Mouse (Mus musculus) CH12.LX (cell line): ENCODE measurements at regions not wholly inside any gene's neighbourhood (a gene's known extent, or its start where the extent isn't known, plus 50 kb on each side); places are given as distances from the start of the nearest gene placed in this dataset.

Source experiments
- DNase-seq: peaks from one replicate; pipeline ENCODE4 v3.0.0-alpha.2; 2013; ENCODE audit errors: extremely low read depth
- H3K27ac ChIP-seq: 2 replicates; pipeline ENCODE4 v1.5.1; 2012; ENCODE audit warnings: low read depth, mild to moderate bottlenecking, control low read depth, moderate library complexity; ENCODE audit not compliant: insufficient read depth
- H3K27me3 ChIP-seq: replicated peaks from 2 replicates; pipeline ENCODE3; 2012; ENCODE audit warnings: inconsistent platforms
- H3K36me3 ChIP-seq, 2 experiments: replicated peaks in 1 of 2; 2 replicates each; pipeline versions ENCODE3 to v1.6.1; 2012; ENCODE audit warnings: inconsistent platforms in 1 of 2, low read length in 1 of 2, mild to moderate bottlenecking in 1 of 2, mixed read lengths in 1 of 2, moderate library complexity in 1 of 2; ENCODE audit not compliant: control insufficient read depth in 1 of 2, insufficient read depth in 1 of 2
- H3K4me1 ChIP-seq, 2 experiments: 2 replicates each; pipeline ENCODE4 v1.6.1; 2012; ENCODE audit warnings: inconsistent platforms in 1 of 2, moderate library complexity in 1 of 2; ENCODE audit not compliant: insufficient read depth in 2 of 2, control insufficient read depth in 1 of 2
- H3K4me2 ChIP-seq: 2 replicates; pipeline ENCODE4 v1.6.1; 2012; ENCODE audit warnings: low read depth, mild to moderate bottlenecking, control low read depth; ENCODE audit not compliant: poor library complexity, insufficient read depth, severe bottlenecking
- H3K4me3 ChIP-seq, 3 experiments: fragments of 150-350 bp in 1 of 3; sonication (generic) in 1 of 3; replicated peaks in 1 of 3; 2 replicates each; pipeline versions ENCODE3 to v1.5.1; 2011 to 2012; ENCODE audit warnings: low read depth in 2 of 3, low read length in 2 of 3, mild to moderate bottlenecking in 2 of 3, moderate library complexity in 2 of 3, control low read depth in 1 of 3, improper control_type of control experiment in 1 of 3, inconsistent platforms in 1 of 3, mixed read lengths in 1 of 3; ENCODE audit not compliant: poor library complexity in 1 of 3
- H3K79me2 ChIP-seq: replicated peaks from 2 replicates; pipeline ENCODE4 v1.6.1; 2012; ENCODE audit warnings: mild to moderate bottlenecking, moderate library complexity; ENCODE audit not compliant: control insufficient read depth, poor library complexity, insufficient read depth, severe bottlenecking; ENCODE audit errors: extremely low read depth
- H3K9ac ChIP-seq: 2 replicates; pipeline ENCODE4 v1.6.1; 2012; ENCODE audit warnings: low read depth, mild to moderate bottlenecking, control low read depth, moderate library complexity; ENCODE audit not compliant: insufficient read depth
- H3K9me3 ChIP-seq: replicated peaks from 2 replicates; pipeline ENCODE3; 2012; ENCODE audit warnings: low read length, inconsistent platforms, mixed read lengths
- BHLHE40 ChIP-seq: IDR thresholded peaks from 2 replicates; pipeline ENCODE4 v1.6.1; 2011; ENCODE audit warnings: mild to moderate bottlenecking, low read depth, low read length, improper control_type of control experiment
- CHD2 ChIP-seq: IDR thresholded peaks from 2 replicates; pipeline ENCODE4 v1.6.1; 2011; ENCODE audit warnings: low read length, improper control_type of control experiment
- CTCF ChIP-seq, 2 experiments: IDR thresholded peaks in 1 of 2; conservative IDR thresholded peaks in 1 of 2; 2 replicates each; pipeline ENCODE4 v1.5.1; 2011 to 2012; ENCODE audit warnings: low read depth in 2 of 2, low read length in 2 of 2, improper control_type of control experiment in 1 of 2, inconsistent platforms in 1 of 2, mild to moderate bottlenecking in 1 of 2, moderate library complexity in 1 of 2
- ELF1 ChIP-seq: IDR thresholded peaks from 2 replicates; pipeline ENCODE4 v1.6.1; 2014; ENCODE audit warnings: low read depth, mild to moderate bottlenecking, inconsistent platforms, low read length, improper control_type of control experiment
- EP300 ChIP-seq: IDR thresholded peaks from 2 replicates; pipeline ENCODE4 v1.6.1; 2011; ENCODE audit warnings: low read length, improper control_type of control experiment
- ETS1 ChIP-seq: conservative IDR thresholded peaks from 2 replicates; pipeline ENCODE4 v1.6.1; 2012; ENCODE audit warnings: low read depth, mild to moderate bottlenecking, inconsistent platforms, low read length, improper control_type of control experiment, moderate library complexity
- GABPA ChIP-seq: IDR thresholded peaks from 2 replicates; pipeline ENCODE4 v1.6.1; 2012; ENCODE audit warnings: low read depth, low read length, improper control_type of control experiment, inconsistent platforms; ENCODE audit not compliant: insufficient replicate concordance
- JUND ChIP-seq: conservative IDR thresholded peaks from 2 replicates; pipeline ENCODE4 v1.6.1; 2011; ENCODE audit warnings: low read depth, low read length, improper control_type of control experiment
- MAX ChIP-seq: IDR thresholded peaks from 2 replicates; pipeline ENCODE4 v1.6.1; 2011; ENCODE audit warnings: low read length, improper control_type of control experiment
- MAZ ChIP-seq: IDR thresholded peaks from 2 replicates; pipeline ENCODE4 v1.6.1; 2012; ENCODE audit warnings: low read depth, mild to moderate bottlenecking, inconsistent platforms, low read length, improper control_type of control experiment, moderate library complexity
- MEF2A ChIP-seq: IDR thresholded peaks from 2 replicates; pipeline ENCODE4 v1.6.1; 2014; ENCODE audit warnings: low read depth, mild to moderate bottlenecking, inconsistent platforms, low read length, improper control_type of control experiment, borderline replicate concordance
- MXI1 ChIP-seq: IDR thresholded peaks from 2 replicates; pipeline ENCODE4 v1.6.1; 2011; ENCODE audit warnings: mild to moderate bottlenecking, low read depth, low read length, improper control_type of control experiment
- MYC ChIP-seq: IDR thresholded peaks from 2 replicates; pipeline ENCODE4 v1.6.1; 2011; ENCODE audit warnings: low read depth, mild to moderate bottlenecking, improper control_type of control experiment, low read length
- POLR2AphosphoS2 ChIP-seq: IDR thresholded peaks from 2 replicates; pipeline ENCODE4 v1.6.1; 2011; ENCODE audit warnings: low read depth, low read length, improper control_type of control experiment
- RAD21 ChIP-seq: IDR thresholded peaks from 2 replicates; pipeline ENCODE4 v1.6.1; 2011; ENCODE audit warnings: low read depth, mild to moderate bottlenecking, low read length, improper control_type of control experiment, moderate library complexity
- SMC3 ChIP-seq: IDR thresholded peaks from 2 replicates; pipeline ENCODE4 v1.6.1; 2011; ENCODE audit warnings: low read depth, low read length, improper control_type of control experiment
- UBTF ChIP-seq: IDR thresholded peaks from 2 replicates; pipeline ENCODE4 v1.6.1; 2012; ENCODE audit warnings: low read depth, mild to moderate bottlenecking, inconsistent platforms, low read length, improper control_type of control experiment, moderate library complexity
- ZC3H11A ChIP-seq: IDR thresholded peaks from 2 replicates; pipeline ENCODE4 v1.6.1; 2012; ENCODE audit warnings: low read depth, mild to moderate bottlenecking, inconsistent platforms, low read length, improper control_type of control experiment
- ZMIZ1 ChIP-seq: IDR thresholded peaks from 2 replicates; pipeline ENCODE4 v1.6.1; 2012; ENCODE audit warnings: low read depth, mild to moderate bottlenecking, inconsistent platforms, low read length, improper control_type of control experiment
- dilution Hi-C: fragments of 300-500 bp; cut with MboI; formaldehyde crosslinking; loops from 2 replicates; pipeline ENCODE4 v1.14.3; 2020; ENCODE audit warnings: low sequenced_read_pairs; ENCODE audit not compliant: extremely low pct_unique_long_range_greater_than_20kb, extremely low pct_ligation_motif_present
- in situ Hi-C: fragments of 300-500 bp; cut with MboI; formaldehyde crosslinking; loops from 3 replicates; pipeline ENCODE4 v1.14.3; 2019; ENCODE audit warnings: low sequenced_read_pairs, low pct_ligation_motif_present, low pct_unique_long_range_greater_than_20kb, mixed read lengths

DNA sequence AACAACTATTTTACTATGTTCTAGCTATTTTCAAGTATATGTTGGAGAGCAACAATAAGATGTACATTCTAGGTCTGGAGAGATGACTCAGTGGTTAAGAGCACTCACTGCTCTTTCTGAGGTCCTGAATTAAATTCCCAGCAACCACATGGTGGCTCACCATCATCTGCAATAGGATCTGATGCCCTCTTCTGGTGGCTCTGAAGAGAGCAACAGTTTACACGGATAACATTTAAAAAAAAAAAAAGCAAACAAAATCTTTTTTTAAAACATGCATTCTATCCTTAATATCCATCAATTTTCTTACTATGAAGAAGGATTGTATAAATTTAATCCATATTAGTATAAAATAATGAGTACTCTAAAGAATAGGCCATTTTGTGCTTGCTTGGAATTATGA is 204.7 kb upstream of the Cxadr start:
- no peaks in the 10 kb centered on the region for H3K27me3 ChIP-seq
- TF ChIP-seq CTCF (conservative IDR thresholded peaks at IDR 0.05 in 1 of 2, IDR thresholded peaks at IDR 0.05 in 1 of 2; ENCODE audit: low read depth in 2 of 2, low read length in 2 of 2) (peak in 1 of 2 experiments; percentile 44; a peak in 2 of 4 replicates), MAX (no peak)
- H3K4me2 ChIP-seq = no peak overlapping the region
- H3K27ac ChIP-seq = no peak overlapping the region
- no peaks in the 10 kb centered on the region for H3K36me3 ChIP-seq
- in situ Hi-C loops (no loop called here), dilution Hi-C loops (no loop called here)
- no peak overlapping the region for H3K4me3 ChIP-seq
- DNase-seq = peak; percentile 3
- H3K9ac ChIP-seq = no peak overlapping the region
- H3K4me1 ChIP-seq = no peaks in the 10 kb centered on the region
- no peaks in the 10 kb centered on the region for H3K79me2 ChIP-seq
- peaks cover 33% of the 10 kb centered on the region for H3K9me3 ChIP-seq

DNA sequence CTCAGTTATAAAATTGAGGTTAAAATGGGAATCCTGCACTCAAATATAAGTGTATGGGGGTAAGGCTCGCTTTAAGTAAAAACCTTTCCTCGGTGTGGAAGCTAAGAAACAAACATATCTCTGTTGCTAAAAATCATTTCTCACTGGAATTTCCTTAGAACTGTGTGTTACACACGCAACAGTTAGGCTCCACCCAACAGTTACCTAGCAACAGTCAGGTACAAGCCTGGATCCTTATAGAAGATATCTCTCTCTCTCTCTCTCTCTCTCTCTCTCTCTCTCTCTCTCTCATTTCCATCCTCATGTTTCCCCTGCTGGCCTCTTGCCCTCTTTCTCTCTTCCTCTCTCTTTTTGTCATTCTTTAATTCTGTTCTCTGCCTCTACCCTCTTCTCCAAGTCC is 211.1 kb upstream of the Cxadr start:
- H3K27me3 ChIP-seq = no peaks in the 10 kb centered on the region
- dilution Hi-C loops (no loop called here), in situ Hi-C loops (no loop called here)
- TF ChIP-seq RAD21 (no peak), UBTF (no peak), ELF1 (no peak), MEF2A (no peak), MAX (no peak), MAZ (no peak), BHLHE40 (no peak), JUND (no peak), GABPA (no peak), MXI1 (no peak), MYC (no peak), SMC3 (no peak), CHD2 (no peak), EP300 (no peak)
- H3K27ac ChIP-seq = no peak overlapping the region
- H3K4me1 ChIP-seq = no peaks in the 10 kb centered on the region
- H3K4me3 ChIP-seq = no peak overlapping the region
- no peaks in the 10 kb centered on the region for H3K36me3 ChIP-seq
- H3K9ac ChIP-seq = no peak overlapping the region
- H3K9me3 ChIP-seq = peaks cover 36% of the 10 kb centered on the region
- H3K4me2 ChIP-seq = no peak overlapping the region
- no peak for DNase-seq
- no peaks in the 10 kb centered on the region for H3K79me2 ChIP-seq

GRCm38 (mm10) chr16:78067532-78068118 is 233.7 kb upstream of the Cxadr start:
- Histone ChIP-seq H3K9ac (no peak overlapping the region), H3K79me2 (no peaks in the 10 kb centered on the region), H3K27ac (no peak overlapping the region), H3K4me2 (no peak overlapping the region), H3K4me3 (no peak overlapping the region), H3K4me1 (no peaks in the 10 kb centered on the region), H3K27me3 (no peaks in the 10 kb centered on the region), H3K9me3 (peaks cover 54% of the 10 kb centered on the region), H3K36me3 (no peaks in the 10 kb centered on the region)
- TF ChIP-seq ETS1 (no peak), ZC3H11A (no peak), GABPA (no peak), UBTF (no peak), CHD2 (no peak), ZMIZ1 (no peak), POLR2AphosphoS2 (no peak)
- no peak for DNase-seq
- dilution Hi-C loops = no loop called here
- in situ Hi-C loops = no loop called here
